Mouse (Mus musculus): ENCODE results near the gene Cuta.

Cuta gene

DNA sequence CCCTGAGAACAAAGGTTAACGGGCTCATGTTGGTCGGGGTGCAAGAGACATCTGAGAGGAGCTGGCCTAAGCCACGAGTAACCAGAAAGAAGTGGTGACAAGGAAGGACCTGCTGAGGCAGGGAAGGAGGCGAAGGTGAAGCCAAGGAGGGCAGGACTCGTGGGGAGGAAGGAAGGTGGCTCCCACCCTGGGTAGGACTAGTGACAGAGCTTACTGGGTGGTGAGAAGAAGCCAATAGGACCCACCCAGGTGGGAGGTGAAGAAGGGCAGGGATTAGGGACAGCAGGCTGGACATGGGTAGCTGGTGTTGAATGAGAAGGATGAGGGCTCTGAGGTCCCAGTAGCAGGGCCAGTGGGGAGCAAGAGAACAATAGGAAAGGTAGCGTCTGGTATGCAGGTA, 13.8 kb upstream of the Cuta start:
- DNase-seq = no peak

DNA sequence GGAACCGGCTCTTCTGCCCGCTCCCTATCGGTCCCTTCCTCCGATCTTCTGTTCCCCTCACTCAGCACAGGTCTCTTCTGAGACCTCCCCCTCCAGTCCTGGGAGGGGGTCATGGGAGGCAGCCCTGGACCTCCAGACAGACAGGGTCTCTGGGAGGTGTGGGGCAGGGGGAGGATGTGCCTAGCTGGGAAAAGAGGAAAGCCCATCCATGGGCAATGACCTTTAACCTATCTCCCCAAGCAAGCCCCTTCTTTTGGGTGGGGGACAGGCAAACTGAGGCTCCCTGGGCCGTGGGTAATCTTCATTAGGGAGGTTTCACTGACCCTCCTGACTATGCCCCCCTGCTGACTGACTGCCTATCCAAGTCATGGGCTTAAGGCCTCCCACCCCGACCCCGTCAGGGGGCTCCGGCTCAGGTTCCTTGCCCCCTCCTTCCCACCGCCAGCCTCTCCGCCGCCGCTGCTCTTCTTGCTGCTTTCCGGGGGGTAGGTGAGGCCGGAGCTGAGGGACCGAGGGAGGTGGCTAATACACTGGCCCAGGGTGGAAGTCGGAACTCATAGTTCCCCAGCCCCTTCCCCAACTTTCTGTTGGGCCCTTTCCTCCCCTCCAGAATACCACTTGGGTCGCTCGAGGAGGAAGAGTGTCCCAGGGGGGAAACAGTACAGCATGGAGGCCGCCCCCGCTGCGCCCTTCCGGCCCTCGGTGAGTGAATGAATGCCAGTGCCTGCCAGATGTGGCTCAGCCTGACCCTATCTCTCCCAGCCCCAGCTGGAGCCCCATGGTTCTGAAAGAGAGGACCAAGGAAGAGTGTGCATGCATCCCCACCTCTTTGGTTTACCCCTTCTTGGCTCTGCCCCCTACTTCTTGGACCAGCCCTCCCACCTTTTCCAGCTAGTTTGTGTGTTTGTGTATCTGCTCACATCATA, 12.8 kb upstream of the Cuta start:
- DNase-seq = no peak

DNA sequence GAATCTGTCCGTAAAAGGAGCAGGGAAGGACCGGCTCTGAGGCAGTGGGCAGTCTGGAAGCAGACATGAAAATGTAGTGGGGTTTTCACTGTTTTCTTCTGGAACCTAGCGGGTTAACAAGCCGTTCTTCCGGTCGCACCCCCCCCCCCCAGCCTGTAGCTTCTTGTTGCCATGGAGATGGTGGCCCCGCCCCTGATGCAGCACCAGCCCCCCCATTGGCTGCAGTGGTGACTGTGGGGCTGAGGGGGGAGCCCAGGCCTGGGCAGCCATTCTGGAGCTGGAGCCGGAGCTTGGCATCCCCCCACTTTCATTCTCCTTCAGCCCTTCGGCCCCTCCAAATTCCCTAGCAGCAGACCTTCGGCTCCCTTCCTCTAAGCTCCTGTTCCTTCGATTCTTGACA, 12.0 kb upstream of the Cuta start:
- peak; percentile 94 for DNase-seq

DNA sequence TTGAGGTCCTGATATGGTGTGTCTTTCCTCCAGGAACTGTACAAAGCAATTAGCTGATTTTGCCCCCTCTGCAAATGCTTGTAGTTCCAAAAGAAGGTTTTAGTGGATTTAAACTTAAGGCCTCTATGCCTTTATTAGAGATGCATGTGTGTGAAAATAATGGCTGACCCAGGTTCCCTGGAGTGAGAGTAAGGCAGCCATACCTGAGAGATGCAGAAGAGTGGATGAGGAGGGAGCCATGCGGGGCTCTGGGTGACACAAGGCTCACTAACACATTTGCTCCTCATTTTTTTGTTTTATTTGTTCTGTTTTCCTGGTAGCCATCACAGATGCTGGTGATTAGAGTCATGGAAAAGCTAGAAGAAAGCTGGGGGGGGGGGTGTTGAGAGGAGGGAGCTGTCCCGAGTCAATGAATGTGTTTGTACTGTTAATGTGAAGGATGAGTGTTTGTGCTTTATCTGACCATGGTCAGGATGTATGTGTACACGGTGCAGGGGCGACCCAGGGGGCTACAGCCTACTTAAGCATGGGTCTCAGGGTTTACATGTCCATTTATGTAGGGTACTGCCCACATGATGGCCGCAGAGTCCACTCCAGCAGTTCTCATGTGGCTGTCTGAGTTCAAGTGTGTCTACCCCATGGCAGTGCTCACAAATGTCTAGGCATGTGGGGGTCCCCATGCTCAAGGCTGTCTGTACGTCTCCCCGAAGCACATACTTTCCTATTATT, 11.4 kb upstream of the Cuta start:
- no peak for DNase-seq

DNA sequence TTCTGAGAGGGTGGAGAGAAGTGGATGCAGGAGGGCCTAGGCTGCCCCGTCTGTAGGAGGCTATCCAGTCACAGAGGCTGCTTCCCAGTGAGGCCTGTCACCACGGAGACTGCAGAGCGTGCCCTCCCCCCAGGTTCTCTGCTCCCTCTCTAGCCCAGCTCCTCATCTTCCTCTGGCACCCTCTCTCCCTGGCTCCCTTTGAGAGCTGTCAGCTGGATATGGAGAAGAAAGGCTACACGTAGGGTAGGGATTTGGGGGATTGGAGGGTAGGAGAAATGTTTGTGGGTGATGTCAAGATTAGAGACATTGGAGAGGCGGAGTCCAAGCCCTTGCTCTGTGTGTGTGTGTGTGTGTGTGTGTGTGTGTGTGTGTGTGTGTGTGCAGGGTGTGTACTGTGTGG, 10.5 kb upstream of the Cuta start:
- no peak for DNase-seq

DNA sequence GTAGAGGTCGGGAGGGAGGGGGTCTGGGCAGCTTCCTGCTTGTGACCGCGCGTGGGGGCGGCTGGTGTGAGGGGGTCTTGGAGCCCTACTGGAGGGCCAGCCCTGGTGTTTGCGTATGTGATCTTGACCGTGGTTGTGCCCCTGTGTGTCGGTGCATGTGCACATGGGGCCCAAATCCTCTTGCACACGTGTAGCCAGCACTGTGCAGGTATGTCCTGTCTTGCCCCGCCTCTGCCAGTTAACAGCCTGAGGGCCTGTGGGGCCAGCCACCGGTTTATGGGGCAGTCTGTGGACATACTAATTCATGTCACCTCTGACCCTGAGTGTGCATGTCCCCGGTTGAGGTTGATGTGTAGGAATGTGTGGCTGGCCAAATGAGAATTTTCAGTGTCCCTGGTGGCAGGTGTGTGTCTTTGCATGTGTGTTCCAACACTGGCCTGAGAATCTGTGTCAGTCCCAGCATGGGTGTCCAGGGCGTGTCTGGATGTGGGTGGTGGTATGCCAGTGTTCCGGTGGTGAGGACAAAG, 9.7 kb upstream of the Cuta start:
- no peak for DNase-seq

DNA sequence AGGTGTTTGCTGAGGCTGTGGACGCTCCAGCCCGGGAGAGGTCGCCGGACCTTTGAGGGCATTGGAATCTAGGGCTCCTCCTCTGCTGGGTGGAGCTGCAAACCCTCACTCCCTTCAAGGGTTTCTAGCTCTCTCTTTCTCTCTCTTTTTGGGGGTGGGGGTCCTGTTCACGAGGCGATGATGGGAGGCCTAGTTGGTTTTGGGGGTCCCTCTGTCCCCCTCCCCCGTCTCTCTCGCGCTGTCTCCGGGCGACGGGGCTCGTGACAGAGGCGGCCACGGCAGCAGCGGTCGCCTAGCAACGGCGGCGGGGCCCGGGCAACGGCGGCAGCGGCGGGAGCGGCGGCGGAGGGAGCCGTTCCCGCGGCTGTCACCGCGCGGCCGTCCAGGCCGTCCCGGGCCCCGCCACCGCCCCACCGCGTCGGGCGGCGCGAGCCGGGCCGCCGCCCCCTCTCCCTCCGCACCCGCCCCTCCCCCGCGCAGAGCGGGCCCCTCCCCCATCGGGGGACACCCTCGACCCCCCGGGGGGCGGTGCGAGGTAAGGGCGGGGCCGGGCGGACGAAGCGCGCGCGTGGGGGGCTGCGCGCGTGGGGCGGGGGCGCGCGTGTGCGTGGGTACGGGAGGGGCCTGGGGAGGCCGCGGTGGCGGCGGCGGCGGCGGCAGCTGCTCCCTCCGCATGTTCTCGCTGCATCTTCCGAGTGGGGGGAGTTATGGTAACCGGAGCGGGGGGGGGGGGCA, 9.1 kb upstream of the Cuta start:
- DNase-seq = peak; percentile 65

DNA sequence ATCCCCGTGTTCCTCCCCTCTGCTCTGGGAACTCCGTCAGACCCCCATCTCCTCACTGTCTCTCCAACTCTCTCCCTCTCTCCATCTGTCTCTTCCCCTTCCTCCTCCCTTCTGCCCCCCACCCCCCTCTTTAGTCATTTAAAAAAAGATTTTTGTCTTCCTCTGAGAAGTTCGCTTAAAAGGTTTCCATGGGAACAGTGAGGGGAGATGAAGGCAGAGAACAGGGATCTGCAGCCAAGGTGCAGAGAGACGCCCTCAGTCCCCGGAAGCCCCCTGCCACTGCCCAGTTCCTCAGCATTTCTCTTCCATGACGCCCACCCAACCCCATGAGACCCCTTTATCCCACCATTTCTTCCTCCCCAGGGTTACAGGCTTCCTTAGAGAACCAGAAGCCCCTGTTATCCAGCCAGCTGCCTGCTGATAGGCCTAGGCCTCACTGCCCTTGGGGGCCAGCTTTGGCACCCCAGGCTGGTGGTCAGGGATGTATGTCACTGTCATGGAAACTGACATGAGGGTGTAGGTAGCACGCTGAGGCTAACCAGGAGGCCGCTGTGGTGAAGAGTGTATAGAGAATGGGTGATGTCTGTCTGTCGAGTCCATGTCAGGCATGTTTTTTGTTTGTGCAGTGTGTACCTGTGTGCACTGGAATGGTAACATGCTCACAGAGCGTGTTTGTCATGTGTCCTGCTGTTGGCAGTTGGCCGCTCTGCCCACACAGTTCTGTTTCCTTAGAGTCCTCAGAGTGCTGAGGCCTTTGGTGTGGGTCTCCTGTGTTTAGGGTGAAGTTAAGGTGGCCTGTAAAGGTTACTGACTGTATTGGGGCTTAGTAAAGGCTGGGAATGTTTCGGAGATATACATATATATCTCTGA, 8.1 kb upstream of the Cuta start:
- DNase-seq = no peak

DNA sequence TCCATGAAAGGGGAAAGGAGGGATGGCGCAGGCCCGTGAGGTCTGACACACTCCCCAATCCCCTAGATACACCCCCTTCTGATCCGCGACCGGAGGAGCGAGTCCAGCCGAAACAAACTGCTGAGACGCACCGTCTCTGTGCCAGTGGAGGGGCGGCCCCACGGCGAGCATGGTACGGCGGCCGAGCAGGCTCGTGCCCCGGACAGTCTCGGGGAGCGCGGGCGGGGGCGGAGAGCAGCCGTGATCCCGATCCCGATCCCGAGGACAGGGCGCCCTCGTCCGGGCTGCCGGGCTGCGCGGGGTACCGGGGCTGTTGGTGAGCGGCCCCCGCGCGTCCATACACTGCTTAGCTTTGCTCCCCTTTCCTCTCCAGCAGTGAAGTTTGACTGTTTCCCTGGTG, 7.2 kb upstream of the Cuta start:
- DNase-seq = peak; percentile 88

DNA sequence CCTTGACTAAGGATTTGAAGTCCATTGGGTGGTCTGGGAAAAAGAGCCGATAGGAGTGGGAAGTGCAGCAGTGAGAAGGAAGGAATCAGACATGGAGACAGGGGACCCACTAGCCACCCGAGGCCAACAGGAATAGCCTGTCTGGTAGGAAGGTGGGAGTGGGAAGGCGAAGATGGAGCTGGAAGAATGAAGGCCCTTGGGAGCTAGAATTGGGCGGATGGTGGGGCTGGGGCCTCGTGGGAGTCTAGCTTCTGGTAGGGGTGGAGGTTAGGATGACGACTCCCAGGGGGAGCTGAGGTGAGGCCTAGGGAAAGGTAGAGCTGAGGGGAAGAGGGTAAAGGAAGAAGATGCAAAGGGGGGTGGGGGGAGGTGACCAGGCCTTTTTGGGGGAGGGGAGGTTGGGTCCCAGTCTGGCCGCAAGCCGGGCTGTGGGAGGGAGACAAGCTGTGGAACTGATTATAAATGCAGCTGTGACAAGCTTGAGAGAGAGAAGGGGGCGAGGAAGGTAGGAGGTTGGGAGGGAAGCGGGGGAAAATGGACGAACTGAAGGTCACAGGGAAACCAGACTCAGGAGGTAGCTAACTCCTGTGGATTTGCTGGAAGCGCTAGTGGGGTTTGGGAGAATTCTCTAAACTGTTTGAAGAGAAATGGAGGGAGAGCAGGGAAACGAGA, 6.6 kb upstream of the Cuta start:
- no peak for DNase-seq

DNA sequence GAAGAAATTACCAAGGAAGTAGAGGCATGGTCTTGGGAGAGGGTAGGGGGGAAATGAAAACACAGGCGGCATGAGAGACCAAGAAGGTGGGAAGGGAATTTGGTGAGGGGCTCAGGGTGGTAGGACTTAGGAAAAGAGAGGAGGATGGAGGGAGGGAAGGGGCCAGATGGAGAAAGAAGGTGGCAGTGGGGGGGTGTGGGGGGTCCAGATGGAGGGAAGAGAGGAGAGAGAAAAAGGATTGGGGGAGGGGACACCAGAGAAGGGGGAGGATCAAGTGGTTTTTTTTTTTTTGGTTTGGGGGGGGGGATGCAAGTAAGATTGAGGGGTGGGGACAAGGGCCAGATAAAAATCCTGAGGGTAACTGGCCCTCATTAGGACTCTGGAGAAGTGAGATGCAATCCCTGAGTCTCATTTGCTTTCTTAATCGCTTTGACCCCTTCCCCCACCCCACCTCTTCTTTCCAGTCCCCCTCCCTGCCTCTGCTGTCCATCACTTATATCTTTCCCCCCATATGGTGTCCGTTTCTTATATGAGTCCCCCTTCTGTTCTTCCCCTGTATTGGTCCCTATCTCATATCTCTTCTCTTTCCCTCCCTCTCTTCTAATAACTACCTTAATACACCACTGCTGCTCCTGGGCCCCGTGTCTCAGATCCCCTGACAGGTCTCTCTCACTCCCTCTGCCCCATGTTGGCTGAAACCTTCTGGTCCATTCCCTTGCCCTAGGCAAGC, 2.6 kb upstream of the Cuta start:
- DNase-seq = no peak

DNA sequence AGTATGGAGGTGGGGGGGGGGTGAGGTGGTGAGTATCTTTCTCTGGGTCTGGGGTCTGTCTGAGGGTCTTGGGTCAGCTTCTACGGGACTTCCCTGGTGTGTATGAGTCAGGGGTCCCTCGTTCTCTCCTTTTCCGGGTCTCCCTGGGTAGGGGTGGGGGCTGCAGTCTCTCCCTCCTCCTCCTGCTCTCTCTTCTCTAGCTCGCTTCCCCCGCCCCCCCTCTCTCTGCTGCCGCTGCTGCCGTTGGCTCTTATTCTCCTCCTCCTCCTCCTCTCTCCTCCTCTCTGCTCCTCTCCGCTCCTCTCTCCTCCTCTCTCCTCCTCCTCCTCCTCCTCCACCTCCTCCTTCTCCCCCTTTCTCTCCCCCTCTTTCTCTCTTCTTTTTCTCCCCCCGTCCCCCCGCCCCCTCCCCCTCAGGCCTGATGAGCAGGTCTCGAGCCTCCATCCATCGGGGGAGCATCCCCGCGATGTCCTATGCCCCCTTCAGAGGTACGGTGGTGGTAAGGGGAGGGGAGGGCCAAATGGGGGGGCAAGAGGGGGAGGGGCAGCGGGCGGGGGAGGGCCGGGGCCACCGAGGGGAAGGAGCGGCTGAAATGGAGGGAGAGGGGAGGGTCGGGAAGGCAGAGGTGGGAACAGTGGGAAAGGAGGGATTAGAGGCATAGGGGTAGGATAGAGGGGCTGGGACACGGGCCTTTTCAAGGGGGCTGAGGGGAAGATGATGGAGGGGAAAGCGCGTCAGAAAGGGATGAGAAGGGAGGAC, 1.8 kb upstream of the Cuta start, which contains the start of gene Syngap1:
TSS of gene Syngap1 (plus strand) at position 223 of the 759 bp plus-strand sequence.
- peak; percentile 68 for DNase-seq

DNA sequence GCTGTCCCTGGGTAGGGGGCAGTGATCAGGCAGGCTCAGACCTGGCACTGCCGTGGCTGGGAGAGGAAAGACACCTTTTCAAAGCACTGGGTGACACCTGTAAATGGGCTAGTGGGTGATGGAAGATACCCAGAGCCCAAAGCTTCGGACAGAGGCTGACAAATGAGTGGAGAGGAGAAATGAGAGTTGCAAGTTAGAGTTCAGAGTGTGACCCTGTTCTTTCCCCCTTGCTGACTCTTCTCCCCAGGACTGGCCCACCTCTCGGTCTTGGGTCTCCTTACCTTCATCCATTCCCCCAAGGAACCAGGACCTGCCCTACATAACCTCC, 568 bp upstream of the Cuta start:
- DNase-seq = no peak

DNA sequence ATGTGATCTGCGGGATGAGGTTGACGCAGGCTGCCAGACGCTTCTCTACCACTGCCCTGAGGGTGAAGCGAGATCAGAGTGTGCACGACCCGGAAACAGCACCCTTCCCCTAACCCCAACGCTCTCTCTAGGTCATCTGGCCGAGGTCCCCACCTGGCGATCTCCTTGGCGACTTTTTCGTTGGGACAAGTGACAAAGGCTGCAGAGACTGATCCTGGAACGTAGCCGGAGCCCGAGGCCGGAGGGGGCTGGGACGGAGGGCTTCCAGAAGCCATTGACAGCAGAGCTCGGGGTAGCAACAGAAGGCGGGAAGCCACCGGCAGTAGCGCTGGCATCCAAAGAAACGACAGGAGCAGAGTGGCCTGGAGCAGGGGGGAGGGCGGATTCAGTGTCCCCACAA, 638 bp downstream of the Cuta start:
- DNase-seq = no peak

DNA sequence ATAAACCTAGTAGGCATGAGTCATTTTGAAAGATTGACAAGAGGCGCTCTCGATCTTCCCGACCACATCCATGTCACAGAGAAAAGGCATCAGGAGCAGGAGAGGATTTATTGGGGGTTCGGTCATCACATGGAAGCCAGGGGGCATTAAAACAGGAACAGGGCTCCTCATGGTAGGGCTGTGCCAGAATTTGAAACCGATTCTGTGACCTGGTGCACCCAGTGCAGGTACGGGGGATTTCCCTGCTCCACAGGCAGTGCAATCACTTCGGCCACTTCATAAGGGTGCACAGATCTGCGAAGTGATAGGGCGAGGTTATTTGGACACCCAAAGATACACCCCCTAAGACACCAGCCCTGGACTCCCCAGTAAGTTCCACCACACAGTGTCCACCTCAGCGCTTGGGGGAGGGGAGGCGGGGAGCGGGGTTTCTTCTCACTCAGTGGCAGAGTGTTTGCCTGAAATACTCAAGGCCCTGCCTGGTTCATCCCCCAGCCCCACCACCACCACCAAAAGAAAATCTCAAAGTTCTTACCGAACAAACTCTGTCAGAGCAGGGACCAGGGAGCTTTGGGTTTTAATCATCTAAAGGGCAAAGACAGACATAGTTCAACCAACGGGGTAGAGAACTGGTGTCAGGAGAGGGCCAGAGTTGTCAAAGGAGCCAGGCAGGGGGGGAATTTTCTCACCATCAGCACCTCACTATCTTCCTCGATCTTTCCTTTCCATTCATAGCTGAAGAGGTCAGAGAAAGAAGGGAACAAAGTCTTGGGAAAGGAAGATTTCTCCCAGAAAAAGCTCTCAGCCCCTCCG, 1.3 kb downstream of the Cuta start:
- no peak for DNase-seq

DNA sequence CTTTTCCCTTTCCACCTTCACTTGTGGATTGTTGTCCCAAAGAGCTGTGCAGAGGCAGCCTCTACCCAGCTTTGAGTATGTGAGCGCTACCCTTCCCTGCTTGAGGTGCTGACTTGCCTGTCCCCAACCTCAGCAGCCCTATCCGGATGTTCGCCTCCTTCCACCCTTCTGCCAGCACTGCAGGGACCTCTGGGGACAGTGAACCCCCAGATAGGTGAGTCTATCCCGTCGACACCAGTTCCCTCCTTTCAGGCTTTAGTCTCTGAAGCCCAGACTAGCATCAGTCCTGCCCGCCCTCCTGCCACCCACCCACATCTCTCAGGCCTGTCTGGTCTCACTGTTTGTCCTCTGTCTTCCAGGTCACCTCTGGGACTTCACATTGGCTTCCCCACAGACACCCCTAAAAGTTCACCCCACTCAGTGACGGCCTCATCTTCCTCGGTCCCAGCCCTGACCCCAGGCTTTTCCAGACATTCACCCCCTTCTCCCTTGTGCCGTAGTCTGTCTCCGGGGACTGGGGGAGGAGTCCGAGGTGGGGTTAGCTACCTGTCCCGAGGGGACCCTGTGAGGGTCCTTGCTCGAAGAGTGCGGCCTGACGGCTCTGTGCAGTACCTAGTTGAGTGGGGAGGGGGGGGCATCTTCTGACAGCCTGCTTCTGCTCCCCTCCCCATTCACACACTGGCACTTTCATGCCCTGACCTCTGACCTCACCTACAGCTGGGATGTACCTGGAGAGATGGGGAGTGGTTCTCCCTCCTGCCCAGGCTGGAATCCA, 2.3 kb downstream of the Cuta start:
- no peak for DNase-seq

DNA sequence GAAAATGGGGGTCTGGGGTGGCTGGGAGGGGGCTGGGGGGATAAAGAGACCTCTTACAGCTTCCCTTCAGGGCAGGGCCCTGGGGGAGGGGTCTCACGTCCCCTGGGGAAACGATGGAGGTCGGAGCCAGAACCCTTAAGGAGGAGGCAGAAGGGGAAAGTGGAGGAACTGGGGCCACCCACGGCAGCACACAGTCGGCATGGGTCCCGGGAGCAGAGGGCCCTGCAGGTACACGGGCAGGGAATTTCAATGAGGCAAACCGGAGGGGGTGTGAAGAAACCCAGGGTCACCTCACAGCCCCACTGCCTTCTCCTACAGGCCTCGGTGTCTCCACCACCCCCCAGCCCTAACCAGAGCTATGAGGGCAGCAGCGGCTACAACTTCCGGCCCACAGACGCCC, 2.9 kb downstream of the Cuta start:
- no peak for DNase-seq

DNA sequence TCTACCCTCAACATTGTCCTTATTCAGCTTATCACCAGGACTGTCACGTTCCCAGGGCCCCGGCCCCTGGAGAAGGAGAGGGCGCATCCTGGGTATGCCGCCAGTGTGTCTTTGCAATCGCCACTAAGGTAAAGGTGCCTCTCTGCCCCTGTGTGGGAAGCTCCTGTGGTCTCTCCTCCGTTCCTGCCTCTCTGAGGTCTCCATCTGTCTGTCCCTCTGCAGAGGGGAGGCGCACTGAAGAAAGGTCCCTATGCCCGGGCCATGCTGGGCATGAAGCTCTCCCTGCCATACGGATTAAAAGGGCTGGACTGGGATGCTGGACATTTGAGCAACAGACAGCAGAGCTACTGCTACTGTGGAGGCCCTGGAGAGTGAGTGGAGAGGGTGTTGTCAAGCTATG, 4.3 kb downstream of the Cuta start:
- no peak for DNase-seq
